Mouse (Mus musculus) liver, postnatal 0 days (tissue): ENCODE results near the gene Atp1a1.

Source experiments
- CTCF ChIP-seq: sonication (generic); IDR thresholded peaks from 2 replicates; pipeline ENCODE4 v1.5.1; 2016; ENCODE audit warnings: antibody characterized with exemption, low read depth
- EP300 ChIP-seq: IDR thresholded peaks from 2 replicates; pipeline ENCODE4 v1.6.1; 2016; ENCODE audit warnings: antibody characterized with exemption, low read depth, mild to moderate bottlenecking

DNA sequence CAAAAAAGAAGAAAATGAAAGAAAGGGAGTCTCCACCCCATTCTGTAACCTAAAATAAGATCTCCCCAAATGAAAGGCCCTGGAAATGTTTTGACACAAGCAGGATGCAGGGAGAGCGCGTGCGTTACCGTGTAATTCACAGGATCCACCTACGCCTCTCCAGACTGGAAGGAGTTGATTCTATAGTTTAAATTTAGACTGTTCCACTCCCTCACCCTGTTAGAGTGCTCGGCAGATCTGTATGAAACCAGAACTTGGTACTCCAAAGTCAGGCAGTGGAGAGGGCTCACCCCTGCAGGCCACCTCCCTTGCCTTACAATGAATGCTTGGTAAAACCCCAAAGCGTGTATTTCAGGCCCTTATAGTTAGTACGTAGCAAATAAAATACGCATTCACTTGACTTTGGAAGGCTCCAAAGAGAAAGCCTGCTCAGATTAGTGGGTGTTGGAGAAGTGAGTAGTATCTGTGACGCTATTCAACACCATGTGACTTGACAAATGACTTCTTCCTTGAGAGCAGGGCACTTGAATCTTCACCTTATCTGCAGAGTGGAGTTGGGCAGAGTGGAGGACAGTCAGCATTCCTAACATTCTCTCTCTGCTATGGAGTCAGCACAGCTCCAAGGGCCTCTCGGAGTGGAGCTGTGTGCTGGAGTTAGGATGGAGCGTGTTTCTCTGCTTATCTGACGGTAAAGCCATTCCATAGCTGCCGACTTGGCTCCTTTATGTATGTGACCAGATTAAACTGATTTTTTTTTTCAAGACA lies 8.4 kb downstream of the Atp1a1 start:
- no peak for TF ChIP-seq CTCF
- no peak for TF ChIP-seq EP300
